Mouse (Mus musculus) myocyte (in vitro differentiated cells): Measurements from ENCODE around the gene Arhgef28.

Experiments used
- CEBPB ChIP-seq: IDR thresholded peaks from 2 replicates; pipeline ENCODE4 v1.6.1; 2011; ENCODE audit warnings: mild to moderate bottlenecking, moderate library complexity; ENCODE audit not compliant: poor library complexity, insufficient read depth, severe bottlenecking
- E2F4 ChIP-seq: IDR thresholded peaks from one replicate; pipeline ENCODE4 v1.6.1; 2011; ENCODE audit warnings: mild to moderate bottlenecking, control low read depth, moderate library complexity; ENCODE audit not compliant: insufficient read depth
- MAX ChIP-seq: IDR thresholded peaks from one replicate; pipeline ENCODE4 v1.6.1; 2011; ENCODE audit warnings: low read depth, mild to moderate bottlenecking, control low read depth
- MYOD1 ChIP-seq, 3 experiments: IDR thresholded peaks; one replicate each; pipeline ENCODE4 v1.6.1; 2011; ENCODE audit warnings: control low read depth in 2 of 3, low read depth in 2 of 3, mild to moderate bottlenecking in 2 of 3, moderate library complexity in 1 of 3; ENCODE audit not compliant: insufficient read length in 2 of 3, control insufficient read depth in 1 of 3
- MYOG ChIP-seq, 3 experiments: IDR thresholded peaks; one replicate each; pipeline ENCODE4 v1.6.1; 2011; ENCODE audit warnings: control low read depth in 2 of 3, low read depth in 2 of 3, mild to moderate bottlenecking in 2 of 3; ENCODE audit not compliant: insufficient read length in 2 of 3, control insufficient read depth in 1 of 3, insufficient read depth in 1 of 3
- POLR2A ChIP-seq: IDR thresholded peaks from one replicate; pipeline ENCODE4 v1.6.1; 2011; ENCODE audit warnings: low read depth, mild to moderate bottlenecking, control low read depth, moderate library complexity; ENCODE audit not compliant: insufficient read length
- POLR2AphosphoS2 ChIP-seq: IDR thresholded peaks from one replicate; pipeline ENCODE4 v1.6.1; 2011; ENCODE audit warnings: low read depth, control low read depth; ENCODE audit not compliant: insufficient read length
- SRF ChIP-seq: IDR thresholded peaks from one replicate; pipeline ENCODE4 v1.6.1; 2011; ENCODE audit warnings: low read depth; ENCODE audit not compliant: control insufficient read depth, insufficient read length
- TCF12 ChIP-seq: IDR thresholded peaks from one replicate; pipeline ENCODE4 v1.6.1; 2011; ENCODE audit warnings: mild to moderate bottlenecking, control low read depth; ENCODE audit not compliant: poor library complexity, insufficient read depth, severe bottlenecking
- TCF3 ChIP-seq: IDR thresholded peaks from one replicate; pipeline ENCODE4 v1.6.1; 2011; ENCODE audit warnings: low read depth, control low read depth; ENCODE audit not compliant: insufficient read length
- USF1 ChIP-seq: IDR thresholded peaks from one replicate; pipeline ENCODE4 v1.6.1; 2011; ENCODE audit warnings: low read depth, mild to moderate bottlenecking, control low read depth, moderate library complexity

- no peak for TF ChIP-seq MYOD1 (IDR thresholded peaks at IDR 0.05; ENCODE audit: control insufficient read depth in 1 of 3, insufficient read length in 2 of 3, low read depth in 2 of 3)
- TF ChIP-seq MYOG (IDR thresholded peaks at IDR 0.05; ENCODE audit: control insufficient read depth in 1 of 3, insufficient read depth in 1 of 3, insufficient read length in 2 of 3, low read depth in 2 of 3) = no peak
- TF ChIP-seq USF1 = no peak
- no peak for TF ChIP-seq CEBPB
- no peak for TF ChIP-seq POLR2A
- TF ChIP-seq MAX = no peak
- no peak for TF ChIP-seq E2F4
- TF ChIP-seq POLR2AphosphoS2 = no peak
- TF ChIP-seq TCF12 = no peak
- no peak for TF ChIP-seq SRF
- TF ChIP-seq TCF3 = no peak
These were observed 241.3 kb downstream of the Arhgef28 start for GRCm38 (mm10) chr13:97964892-97965424.
